ENCODE assay signal across 28 mouse cellular contexts in genomic region chr3:74601328-74602007, GRCm38 (mm10).
"Had no signal": no experiment of that assay in that cellular context is flagged by ENCODE, and none has a peak within 500 bp of the region (broad histone marks: within the 10 kb centered on the region; RNA-seq: fewer than 3 reads in every experiment).

No protein-coding gene starts in this region.

- H3K4me3 ChIP-seq: embryonic facial prominence, embryonic 10.5 days; embryonic facial prominence, embryonic 12.5 days; embryonic facial prominence, embryonic 13.5 days; embryonic facial prominence, embryonic 15.5 days; erythroblast, embryonic 14.5 days; forebrain, embryonic 10.5 days; forebrain, embryonic 13.5 days; forebrain, embryonic 15.5 days; gastrocnemius, adult 2 months had no signal

- H3K4me2 ChIP-seq: embryonic facial prominence, embryonic 12.5 days; embryonic facial prominence, embryonic 13.5 days; embryonic facial prominence, embryonic 15.5 days; forebrain, embryonic 13.5 days; forebrain, embryonic 15.5 days had no signal

- H3K9ac ChIP-seq: embryonic facial prominence, embryonic 12.5 days; embryonic facial prominence, embryonic 13.5 days; embryonic facial prominence, embryonic 15.5 days; forebrain, embryonic 13.5 days; forebrain, embryonic 15.5 days; forebrain, postnatal 0 days had no signal

- H3K36me3 ChIP-seq: embryonic facial prominence, embryonic 10.5 days; embryonic facial prominence, embryonic 12.5 days; embryonic facial prominence, embryonic 13.5 days; embryonic facial prominence, embryonic 15.5 days; forebrain, embryonic 10.5 days; forebrain, embryonic 15.5 days had no signal

- H3K9me3 ChIP-seq: embryonic facial prominence, embryonic 10.5 days; embryonic facial prominence, embryonic 12.5 days; embryonic facial prominence, embryonic 13.5 days; embryonic facial prominence, embryonic 15.5 days; forebrain, embryonic 10.5 days; forebrain, embryonic 13.5 days; forebrain, embryonic 15.5 days had no signal

- H3K4me1 ChIP-seq: embryonic facial prominence, embryonic 10.5 days; embryonic facial prominence, embryonic 12.5 days; embryonic facial prominence, embryonic 13.5 days; embryonic facial prominence, embryonic 15.5 days; forebrain, embryonic 10.5 days; forebrain, embryonic 13.5 days; forebrain, embryonic 15.5 days had no signal

- DNase-seq: cerebellum, adult 18-20 months; cerebellum, adult 2 months; cerebellum, adult 8-10 months; cerebellum, adult 9-10 months; cerebellum, adult 9-11 months; cerebellum, postnatal 10 days; cerebellum, postnatal 14 days; cerebellum, postnatal 25 days; cerebellum, postnatal 36 days; embryo, embryonic 11 days; forebrain, postnatal 0 days; gastrocnemius, adult 2 months; gastrocnemius, postnatal 10 days; gastrocnemius, postnatal 14 days; gastrocnemius, postnatal 25 days; gastrocnemius, postnatal 36 days; heart, adult 11 months; heart, adult 18-20 months had no signal

- H3K27me3 ChIP-seq: embryonic facial prominence, embryonic 12.5 days; embryonic facial prominence, embryonic 13.5 days; embryonic facial prominence, embryonic 15.5 days; forebrain, embryonic 13.5 days; forebrain, embryonic 15.5 days had no signal

- ATAC-seq: forebrain, embryonic 13.5 days; forebrain, embryonic 14.5 days; forebrain, embryonic 15.5 days; forebrain, embryonic 16.5 days; forebrain, postnatal 0 days had no signal

- H3K27ac ChIP-seq: embryonic facial prominence, embryonic 10.5 days; embryonic facial prominence, embryonic 12.5 days; embryonic facial prominence, embryonic 13.5 days; embryonic facial prominence, embryonic 15.5 days; forebrain, embryonic 10.5 days; forebrain, embryonic 13.5 days; forebrain, embryonic 15.5 days; gastrocnemius, adult 2 months had no signal
